Mouse (Mus musculus) urinary bladder, postnatal 14 days (tissue): Measurements from ENCODE around the gene App.

Source experiments
- DNase-seq: peaks from one replicate; pipeline ENCODE4 v3.0.0; 2021; ENCODE audit warnings: low spot score

The App gene

GRCm38 (mm10) chr16:85075330-85075729 lies 98.2 kb downstream of the App start:
- no peak for DNase-seq

- DNase-seq: no peak
Observed at GRCm38 (mm10) chr16:85074889-85075288, 98.7 kb downstream of the App start.

GRCm38 (mm10) chr16:85072624-85073023 lies 100.9 kb downstream of the App start:
- DNase-seq: no peak

GRCm38 (mm10) chr16:85071791-85072190 lies 101.8 kb downstream of the App start:
- no peak for DNase-seq

GRCm38 (mm10) chr16:85071248-85071647 lies 102.3 kb downstream of the App start:
- DNase-seq: no peak

GRCm38 (mm10) chr16:85067254-85067893 lies 106.2 kb downstream of the App start:
- DNase-seq: no peak

GRCm38 (mm10) chr16:85066227-85066626 lies 107.3 kb downstream of the App start:
- DNase-seq: no peak

- DNase-seq: no peak
Observed at GRCm38 (mm10) chr16:85064800-85065199, 108.8 kb downstream of the App start.

GRCm38 (mm10) chr16:85062732-85063131 lies 110.8 kb downstream of the App start:
- DNase-seq: no peak

GRCm38 (mm10) chr16:85061725-85062124 lies 111.8 kb downstream of the App start:
- no peak for DNase-seq

- no peak for DNase-seq
Observed at GRCm38 (mm10) chr16:85058138-85058537, 115.4 kb downstream of the App start.

- DNase-seq: no peak
Observed at GRCm38 (mm10) chr16:85056212-85056611, 117.4 kb downstream of the App start.

GRCm38 (mm10) chr16:85053996-85054395 lies 119.6 kb downstream of the App start:
- no peak for DNase-seq

GRCm38 (mm10) chr16:85047310-85047709 lies 126.3 kb downstream of the App start:
- no peak for DNase-seq

GRCm38 (mm10) chr16:85041153-85041959 lies 132.2 kb downstream of the App start:
- no peak for DNase-seq

- DNase-seq: no peak
Observed at GRCm38 (mm10) chr16:85038731-85039130, 134.8 kb downstream of the App start.

- DNase-seq: no peak
Observed at GRCm38 (mm10) chr16:85037969-85038644, 135.5 kb downstream of the App start.

GRCm38 (mm10) chr16:85035815-85036214 lies 137.8 kb downstream of the App start:
- DNase-seq: no peak

- DNase-seq: no peak
Observed at GRCm38 (mm10) chr16:85033747-85034146, 139.8 kb downstream of the App start.

- DNase-seq: no peak
Observed at GRCm38 (mm10) chr16:85030810-85031209, 142.8 kb downstream of the App start.

- no peak for DNase-seq
Observed at GRCm38 (mm10) chr16:85028396-85028795, 145.2 kb downstream of the App start.

GRCm38 (mm10) chr16:85024706-85025105 lies 148.9 kb downstream of the App start:
- no peak for DNase-seq

GRCm38 (mm10) chr16:85023106-85023505 lies 150.5 kb downstream of the App start:
- no peak for DNase-seq
